20 mouse cellular contexts compared by ENCODE assay signal in the genomic region with DNA sequence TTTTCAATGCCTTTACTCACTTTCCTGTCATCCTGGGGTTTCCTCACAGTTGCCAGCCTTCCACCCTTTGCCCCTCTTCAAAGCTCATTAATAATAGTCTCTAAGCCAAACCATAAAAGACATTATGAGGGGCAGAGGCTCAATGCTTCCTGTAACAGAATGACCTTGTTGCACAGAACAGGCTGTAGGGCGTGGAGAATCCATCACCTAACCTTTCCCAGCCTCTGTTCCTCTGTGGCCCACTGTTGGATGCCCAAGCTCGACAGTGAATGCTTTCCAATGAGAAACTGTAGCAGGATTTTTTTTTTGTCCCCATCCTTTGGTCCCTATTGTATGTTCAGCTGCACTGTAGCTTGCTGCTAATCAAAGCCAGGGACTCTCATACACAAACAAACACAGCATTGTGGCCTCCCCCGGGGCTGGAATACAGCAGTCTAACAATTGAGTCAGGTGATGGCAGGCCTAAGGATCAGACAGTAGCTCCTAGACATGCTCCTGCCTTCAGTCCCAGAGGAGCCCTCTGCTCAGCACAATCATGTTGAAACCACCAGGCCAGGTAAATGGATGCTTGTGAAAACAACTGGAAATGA. TPM values are rescaled to one million over a fixed set of nuclear protein-coding genes. Genes with fewer than 3 reads are reported as not detected.
DNase-seq lines count a peak whose midpoint lies in the region; ATAC-seq and TF ChIP-seq lines count a peak whose summit lies in the region.
"Had no signal": no experiment of that assay in that cellular context is flagged by ENCODE, and none has a peak within 500 bp of the region (broad histone marks: within the 10 kb centered on the region; RNA-seq: fewer than 3 reads in every experiment).

No protein-coding gene starts in this region.

- no peaks in the 10 kb centered on the region for H3K27me3 ChIP-seq in forebrain, embryonic 15.5 days
- no peaks in the 10 kb centered on the region for H3K27me3 ChIP-seq in hindbrain, embryonic 14.5 days (ENCODE audit: control insufficient read depth, insufficient read depth, low read length)
- H3K27me3 ChIP-seq in neural tube, embryonic 14.5 days (ENCODE audit: control insufficient read depth, insufficient read depth, low read length) = no peaks in the 10 kb centered on the region
- H3K27me3 ChIP-seq: CH12.LX; liver, embryonic 15.5 days had no signal

- H3K36me3 ChIP-seq in forebrain, embryonic 15.5 days = no peaks in the 10 kb centered on the region
- 0 out of 2 replicates have a peak, but pooled peaks cover 6% of the 10 kb centered on the region for H3K36me3 ChIP-seq in hindbrain, embryonic 14.5 days (replicated peaks; ENCODE audit: control insufficient read depth, insufficient read depth)
- no peaks in the 10 kb centered on the region for H3K36me3 ChIP-seq in neural tube, embryonic 14.5 days (ENCODE audit: control insufficient read depth, insufficient read depth, low read length)
- H3K36me3 ChIP-seq: liver, embryonic 15.5 days had no signal

- 21% methylated on average over 3 of the region's 3 CpGs for WGBS in forebrain, embryonic 15.5 days
- 15% methylated on average over 3 of the region's 3 CpGs for WGBS in hindbrain, embryonic 14.5 days
- 16% methylated on average over 3 of the region's 3 CpGs for WGBS in neural tube, embryonic 14.5 days

- DNase-seq in left cerebral cortex, adult 2 months (ENCODE audit: extremely low spot score in 1 of 2, low spot score in 2 of 2) = no peak
- no peak for DNase-seq in left cerebral cortex, adult 8-10 months (ENCODE audit: low spot score in 2 of 2)
- DNase-seq in hindbrain, embryonic 14.5 days (ENCODE audit: low spot score) = no peak
- DNase-seq in heart, adult 18-20 months = no peak
- no peak for DNase-seq in kidney, postnatal 10 days
- DNase-seq: adrenal gland, postnatal 36 days; cerebellum, adult 11 months; gastrocnemius, adult 2 months; heart, postnatal 14 days; kidney, adult 8-10 months; left cerebral cortex, postnatal 4 days; lung, postnatal 36 days; right cerebral cortex, postnatal 4 days; thymus, adult 18-20 months had no signal

- no peaks in the 10 kb centered on the region for H3K9me3 ChIP-seq in forebrain, embryonic 15.5 days
- no peaks in the 10 kb centered on the region for H3K9me3 ChIP-seq in hindbrain, embryonic 14.5 days (ENCODE audit: control insufficient read depth, low read length)
- H3K9me3 ChIP-seq in neural tube, embryonic 14.5 days (ENCODE audit: control insufficient read depth, low read length) = no peaks in the 10 kb centered on the region
- H3K9me3 ChIP-seq: liver, embryonic 15.5 days had no signal

- no peak overlapping the region for H3K4me2 ChIP-seq in forebrain, embryonic 15.5 days (replicated peaks)
- no peak overlapping the region for H3K4me2 ChIP-seq in hindbrain, embryonic 14.5 days (replicated peaks)
- H3K4me2 ChIP-seq in neural tube, embryonic 14.5 days (ENCODE audit: low read depth, low read length) = no peak overlapping the region
- H3K4me2 ChIP-seq: liver, embryonic 15.5 days had no signal

- no peak for TF ChIP-seq CTCF in left cerebral cortex, adult 2 months (IDR thresholded peaks at IDR 0.05)

- H3K4me3 ChIP-seq in left cerebral cortex, adult 2 months = no peak overlapping the region
- no peak overlapping the region for H3K4me3 ChIP-seq in forebrain, embryonic 15.5 days
- H3K4me3 ChIP-seq in hindbrain, embryonic 14.5 days (replicated peaks; ENCODE audit: low read length) = no peak overlapping the region
- no peak overlapping the region for H3K4me3 ChIP-seq in neural tube, embryonic 14.5 days (ENCODE audit: low read depth, low read length)
- H3K4me3 ChIP-seq: erythroblast, embryonic 14.5 days; gastrocnemius, adult 2 months; liver, embryonic 15.5 days had no signal

- no peak overlapping the region; the same call in 1 of the 2 replicates for H3K9ac ChIP-seq in forebrain, embryonic 15.5 days (replicated peaks)
- no peak overlapping the region for H3K9ac ChIP-seq in hindbrain, embryonic 14.5 days
- no peak overlapping the region for H3K9ac ChIP-seq in neural tube, embryonic 14.5 days (replicated peaks; ENCODE audit: low read depth, low read length)
- H3K9ac ChIP-seq: liver, embryonic 15.5 days had no signal

- H3K27ac ChIP-seq in left cerebral cortex, adult 2 months = peak overlapping the region; percentile 70
- H3K27ac ChIP-seq in forebrain, embryonic 15.5 days (replicated peaks) = peak overlapping the region; percentile 4
- peak overlapping the region; percentile 70 for H3K27ac ChIP-seq in hindbrain, embryonic 14.5 days
- peak overlapping the region; percentile 41; the same call in 1 of the 2 replicates for H3K27ac ChIP-seq in neural tube, embryonic 14.5 days (ENCODE audit: low read depth, low read length)
- H3K27ac ChIP-seq: gastrocnemius, adult 2 months; liver, embryonic 15.5 days had no signal

- peak; percentile 46 for ATAC-seq in forebrain, embryonic 15.5 days (replicated peaks)
- peak; percentile 44; the same call in 1 of the 2 replicates for ATAC-seq in hindbrain, embryonic 14.5 days (ENCODE audit: low FRiP score)
- ATAC-seq in neural tube, embryonic 14.5 days (ENCODE audit: low read depth) = peak; percentile 47; the same call in 1 of the 2 replicates
- ATAC-seq: activated CD4-positive, CD25-positive, alpha-beta regulatory T cell, adult 4 months had no signal

- intact Hi-C loops in left cerebral cortex, adult 2 months (cut with DNase I) = no loop called here

- peaks cover 20% of the 10 kb centered on the region for H3K4me1 ChIP-seq in forebrain, embryonic 15.5 days
- H3K4me1 ChIP-seq in hindbrain, embryonic 14.5 days (replicated peaks; ENCODE audit: control insufficient read depth, insufficient read depth, low read length) = peaks cover 12% of the 10 kb centered on the region
- H3K4me1 ChIP-seq in neural tube, embryonic 14.5 days (ENCODE audit: control insufficient read depth, insufficient read depth, low read length) = peaks cover 14% of the 10 kb centered on the region; the same call in 1 of the 2 replicates
- H3K4me1 ChIP-seq: liver, embryonic 15.5 days had no signal

RNA-seq across cellular contexts. Expression of gene Ptn, which starts 12.9 kb away (rescaled TPM):
- 100 to 1,000 TPM; 358 to 392 TPM for total RNA-seq in left cerebral cortex, adult 2 months (2021)
- 100 to 1,000 TPM; 297 to 351 (median 316) TPM for total RNA-seq in left cerebral cortex, adult 8-10 months (2022)
- polyA plus RNA-seq in forebrain, embryonic 15.5 days (2015; fragmentation: Nextera tagmentation; extraction: Ambion mirVana) = 502 and 540 TPM in 2 replicates
- polyA plus RNA-seq in hindbrain, embryonic 14.5 days (2014; fragmentation: Nextera tagmentation; extraction: Ambion mirVana) = 732 and 771 TPM in 2 replicates
- polyA plus RNA-seq in neural tube, embryonic 14.5 days (2014; fragmentation: Nextera tagmentation; extraction: Ambion mirVana) = 674 and 756 TPM in 2 replicates
- total RNA-seq in heart, adult 18-20 months (2021) = 1 to 10 TPM; 1.8 to 3.0 TPM
- total RNA-seq: CH12.LX had no signal
- polyA plus RNA-seq: activated CD4-positive, CD25-positive, alpha-beta regulatory T cell, adult 4 months; erythroblast, embryonic 14.5 days had no signal

Comparison
In these comparisons a context has a peak if more than half of its experiments do, and no peak if none do; other contexts are left out.
1. H3K27ac ChIP-seq: peak in every context shown above with its lines; median percentile 70 in left cerebral cortex, adult 2 months; 70 in hindbrain, embryonic 14.5 days; 41 in neural tube, embryonic 14.5 days; 4 in forebrain, embryonic 15.5 days.
2. RNA of gene Ptn, which starts 12.9 kb away (total RNA-seq): 358 to 392 TPM in left cerebral cortex, adult 2 months and 297 to 351 TPM in left cerebral cortex, adult 8-10 months; 1.8 to 3.0 TPM in heart, adult 18-20 months; every median in the first group is over 10 times any median in the second.
3. Peak in every context shown above with its lines, with median percentiles within 50 percentile points of each other: ATAC-seq.